Mouse (Mus musculus): Measurements from ENCODE around the gene Alyref. TPM values are rescaled to one million over a fixed set of nuclear protein-coding genes. Genes with fewer than 3 reads are reported as not detected.

Gene Alyref
- polyA plus RNA-seq, 1 experiment from 2014 or later: 361 TPM

DNA sequence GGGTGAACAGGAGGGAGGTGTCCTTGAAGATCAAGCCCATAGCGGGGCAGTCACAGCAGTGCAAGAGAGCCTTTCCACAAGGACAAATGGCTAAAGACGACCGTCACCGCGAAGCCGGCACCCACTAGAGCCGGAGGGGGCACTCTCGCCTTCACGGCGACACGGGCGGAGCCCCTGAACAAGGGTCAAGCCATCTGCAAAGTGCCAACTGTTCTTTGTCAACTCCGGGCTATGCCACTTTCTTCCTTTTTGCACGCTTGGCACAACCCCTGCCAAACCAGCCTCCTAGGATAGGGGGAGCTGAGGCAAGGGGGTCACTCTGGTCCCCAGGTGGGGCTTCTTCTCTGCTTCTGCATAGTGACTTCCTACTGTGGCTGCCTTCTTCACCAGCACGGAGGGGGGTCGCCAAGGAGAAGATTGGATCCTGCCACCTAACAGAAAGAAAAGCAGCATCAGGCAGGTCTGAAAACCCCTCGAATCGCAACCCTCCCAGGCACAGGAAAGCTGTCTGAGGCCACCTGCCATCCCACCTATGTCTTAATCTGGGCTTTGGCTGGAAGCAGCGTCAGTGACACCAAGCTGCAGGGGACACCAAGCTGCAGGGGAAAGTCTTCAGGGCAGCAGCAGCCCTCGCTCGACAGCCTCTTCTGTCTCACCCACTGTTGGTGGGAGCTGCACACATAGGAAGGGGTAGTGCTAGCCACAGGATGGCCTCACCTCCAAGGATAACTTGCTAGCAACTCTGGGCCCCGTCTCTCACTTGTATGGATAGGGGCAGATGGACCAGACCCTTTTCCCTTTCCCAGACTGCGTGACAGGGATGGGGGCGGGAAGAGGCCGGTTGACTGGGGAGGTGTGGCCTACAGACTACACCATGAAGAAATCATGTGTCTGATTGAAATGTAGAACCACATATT is 20.7 kb upstream of the Alyref start:
- TF ChIP-seq CTCF (IDR thresholded peaks at IDR 0.05; ENCODE audit: low read depth): no peak
- no peak overlapping the region for H3K9ac ChIP-seq (ENCODE audit: low read depth, low read length)
- H3K9me3 ChIP-seq (replicated peaks; ENCODE audit: low read length): no peaks in the 10 kb centered on the region
- WGBS: 91% methylated on average over 25 of the region's 25 CpGs
- no peak for DNase-seq (ENCODE audit: low spot score)
- peaks cover 6% of the 10 kb centered on the region; the same call in 1 of the 2 replicates for H3K4me1 ChIP-seq (replicated peaks; ENCODE audit: insufficient read depth, low read length)
- H3K27me3 ChIP-seq (ENCODE audit: insufficient read depth, low read length): no peaks in the 10 kb centered on the region
- H3K4me3 ChIP-seq (replicated peaks; ENCODE audit: low read depth, low read length): no peak overlapping the region
- peaks cover 25% of the 10 kb centered on the region for H3K36me3 ChIP-seq (ENCODE audit: insufficient read depth, low read length)
- ATAC-seq (replicated peaks; ENCODE audit: low FRiP score, low read depth): no peak
- H3K27ac ChIP-seq: no peak overlapping the region
- H3K4me2 ChIP-seq (ENCODE audit: low read length): no peak overlapping the region

GRCm38 (mm10) chr11:120617519-120618112 is 19.5 kb upstream of the Alyref start, which contains the start of gene Pcyt2:
TSS of gene Pcyt2 (minus strand) at chr11:120617936.
- peaks cover 25% of the 10 kb centered on the region for H3K36me3 ChIP-seq (ENCODE audit: insufficient read depth, low read length)
- H3K27ac ChIP-seq: peak within 1 kb of the TSS; percentile 82
- DNase-seq (ENCODE audit: low spot score) (peak; percentile 90), ATAC-seq (replicated peaks; ENCODE audit: low FRiP score, low read depth) (peak; percentile 92)
- peak within 1 kb of the TSS; percentile 74 for H3K4me3 ChIP-seq (replicated peaks; ENCODE audit: low read depth, low read length)
- peak within 1 kb of the TSS; percentile 72 for H3K9ac ChIP-seq (ENCODE audit: low read depth, low read length)
- H3K4me2 ChIP-seq (ENCODE audit: low read length): peak within 1 kb of the TSS; percentile 62
- TF ChIP-seq CTCF (IDR thresholded peaks at IDR 0.05; ENCODE audit: low read depth): no peak
- WGBS: under 1% methylated on average over 56 of the region's 56 CpGs
- peaks cover 6% of the 10 kb centered on the region; the same call in 1 of the 2 replicates for H3K4me1 ChIP-seq (replicated peaks; ENCODE audit: insufficient read depth, low read length)
- no peaks in the 10 kb centered on the region for H3K9me3 ChIP-seq (replicated peaks; ENCODE audit: low read length)
- no peaks in the 10 kb centered on the region for H3K27me3 ChIP-seq (ENCODE audit: insufficient read depth, low read length)

DNA sequence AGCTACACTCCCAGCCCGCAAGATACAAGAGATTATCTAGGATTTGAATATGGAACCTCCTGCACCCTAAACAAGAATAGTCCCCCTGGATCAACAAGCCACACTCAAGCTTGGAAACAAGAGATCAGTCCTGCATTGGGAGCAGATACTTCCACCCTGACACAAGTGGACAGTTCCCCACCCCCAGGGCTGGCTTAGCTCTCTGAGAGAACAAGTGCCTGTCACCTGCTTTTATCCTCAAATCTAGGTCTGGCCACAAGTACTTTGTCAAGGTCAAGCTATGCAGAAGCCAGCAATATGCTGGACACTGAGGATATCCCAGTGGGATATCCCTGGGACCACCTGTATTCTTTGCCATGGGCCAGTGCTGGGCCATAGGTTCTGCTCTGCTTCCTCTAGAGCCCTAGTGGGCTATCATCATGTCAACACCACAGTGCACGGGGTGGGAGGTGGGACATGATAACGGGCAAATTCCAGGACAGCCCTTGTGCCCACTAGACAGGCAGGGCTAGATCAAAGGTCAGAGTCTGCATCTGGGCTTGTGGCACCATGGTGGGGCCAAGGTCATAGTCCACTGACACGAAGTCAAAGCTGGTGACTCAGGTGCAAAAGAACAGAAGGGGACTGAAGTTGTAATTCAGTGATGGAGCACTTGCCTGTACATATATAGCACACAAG is 18.6 kb upstream of the Alyref start:
- no peak for TF ChIP-seq CTCF (IDR thresholded peaks at IDR 0.05; ENCODE audit: low read depth)
- peak overlapping the region; percentile 82 for H3K27ac ChIP-seq
- peak overlapping the region; percentile 74 for H3K4me3 ChIP-seq (replicated peaks; ENCODE audit: low read depth, low read length)
- DNase-seq (ENCODE audit: low spot score): peak; percentile 20
- peaks cover 30% of the 10 kb centered on the region for H3K36me3 ChIP-seq (ENCODE audit: insufficient read depth, low read length)
- H3K4me1 ChIP-seq (replicated peaks; ENCODE audit: insufficient read depth, low read length): peaks cover 6% of the 10 kb centered on the region; the same call in 1 of the 2 replicates
- H3K9ac ChIP-seq (ENCODE audit: low read depth, low read length): peak overlapping the region; percentile 72
- H3K4me2 ChIP-seq (ENCODE audit: low read length): peak overlapping the region; percentile 62
- H3K27me3 ChIP-seq (ENCODE audit: insufficient read depth, low read length): no peaks in the 10 kb centered on the region
- no peak; the same call in 1 of the 2 replicates for ATAC-seq (replicated peaks; ENCODE audit: low FRiP score, low read depth)
- 43% methylated on average over 4 of the region's 4 CpGs for WGBS
- H3K9me3 ChIP-seq (replicated peaks; ENCODE audit: low read length): no peaks in the 10 kb centered on the region

- Histone ChIP-seq H3K4me2 (ENCODE audit: low read length) (no peak overlapping the region), H3K27me3 (ENCODE audit: insufficient read depth, low read length) (no peaks in the 10 kb centered on the region), H3K36me3 (ENCODE audit: insufficient read depth, low read length) (peaks cover 34% of the 10 kb centered on the region), H3K9me3 (replicated peaks; ENCODE audit: low read length) (no peaks in the 10 kb centered on the region), H3K4me3 (replicated peaks; ENCODE audit: low read depth, low read length) (no peak overlapping the region), H3K4me1 (replicated peaks; ENCODE audit: insufficient read depth, low read length) (peaks cover 6% of the 10 kb centered on the region; the same call in 1 of the 2 replicates), H3K9ac (ENCODE audit: low read depth, low read length) (no peak overlapping the region), H3K27ac (no peak overlapping the region)
- TF ChIP-seq CTCF (IDR thresholded peaks at IDR 0.05; ENCODE audit: low read depth): no peak
- no peak for DNase-seq (ENCODE audit: low spot score)
- ATAC-seq (replicated peaks; ENCODE audit: low FRiP score, low read depth): no peak
- WGBS: 91% methylated on average over 11 of the region's 11 CpGs
Observed at GRCm38 (mm10) chr11:120615606-120616203, 17.5 kb upstream of the Alyref start.

DNA sequence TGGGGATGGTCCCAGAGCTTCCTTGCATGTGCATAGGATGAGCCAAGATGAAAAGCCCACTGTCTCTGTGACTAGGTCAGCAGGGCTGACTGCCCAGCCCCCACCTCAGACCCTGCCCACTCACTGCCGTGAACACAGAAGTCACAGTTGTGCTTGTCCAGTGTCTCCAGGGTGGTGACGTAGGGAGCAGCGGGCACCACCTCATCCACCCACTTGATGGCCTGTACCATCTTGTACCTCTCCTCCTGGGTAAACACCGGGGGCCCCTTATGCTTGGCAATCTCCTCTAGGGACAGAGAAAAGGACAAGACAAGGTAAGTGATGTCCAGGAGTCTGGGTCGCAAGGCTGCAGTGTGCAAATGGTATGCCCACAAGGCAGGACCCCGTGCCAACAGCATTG is 17.0 kb upstream of the Alyref start:
- no peak overlapping the region for H3K4me3 ChIP-seq (replicated peaks; ENCODE audit: low read depth, low read length)
- TF ChIP-seq CTCF (IDR thresholded peaks at IDR 0.05; ENCODE audit: low read depth): no peak
- no peak overlapping the region for H3K9ac ChIP-seq (ENCODE audit: low read depth, low read length)
- no peak overlapping the region for H3K27ac ChIP-seq
- peaks cover 32% of the 10 kb centered on the region for H3K36me3 ChIP-seq (ENCODE audit: insufficient read depth, low read length)
- ATAC-seq (replicated peaks; ENCODE audit: low FRiP score, low read depth) (no peak), DNase-seq (ENCODE audit: low spot score) (no peak)
- H3K4me2 ChIP-seq (ENCODE audit: low read length): no peak overlapping the region
- no peaks in the 10 kb centered on the region for H3K9me3 ChIP-seq (replicated peaks; ENCODE audit: low read length)
- no peaks in the 10 kb centered on the region for H3K27me3 ChIP-seq (ENCODE audit: insufficient read depth, low read length)
- peaks cover 6% of the 10 kb centered on the region; the same call in 1 of the 2 replicates for H3K4me1 ChIP-seq (replicated peaks; ENCODE audit: insufficient read depth, low read length)
- 93% methylated on average over 6 of the region's 6 CpGs for WGBS

GRCm38 (mm10) chr11:120613976-120614375 is 15.8 kb upstream of the Alyref start:
- no peak for TF ChIP-seq CTCF (IDR thresholded peaks at IDR 0.05; ENCODE audit: low read depth)
- DNase-seq (ENCODE audit: low spot score) (no peak), ATAC-seq (replicated peaks; ENCODE audit: low FRiP score, low read depth) (no peak)
- WGBS: 83% methylated on average over 8 of the region's 8 CpGs
- peaks cover 7% of the 10 kb centered on the region for H3K4me1 ChIP-seq (replicated peaks; ENCODE audit: insufficient read depth, low read length)
- H3K9ac ChIP-seq (ENCODE audit: low read depth, low read length): no peak overlapping the region
- H3K36me3 ChIP-seq (ENCODE audit: insufficient read depth, low read length): peaks cover 26% of the 10 kb centered on the region
- H3K4me2 ChIP-seq (ENCODE audit: low read length): no peak overlapping the region
- H3K27me3 ChIP-seq (ENCODE audit: insufficient read depth, low read length): no peaks in the 10 kb centered on the region
- no peak overlapping the region for H3K4me3 ChIP-seq (replicated peaks; ENCODE audit: low read depth, low read length)
- H3K27ac ChIP-seq: no peak overlapping the region
- no peaks in the 10 kb centered on the region for H3K9me3 ChIP-seq (replicated peaks; ENCODE audit: low read length)

All from kidney, postnatal 0 days (tissue).